Mouse (Mus musculus) stomach, embryonic 16.5 days (tissue): ENCODE results near the gene Slc6a16. TPM values are rescaled to one million over a fixed set of nuclear protein-coding genes. Genes with fewer than 3 reads are reported as not detected.
A peak's percentile ranks its signal among the peaks of the same experiment; 100 is the strongest.

ENCODE experiments used
- ATAC-seq: fragments of 200-750 bp; cut with Nextera tagmentation; 2 replicates; pipeline ENCODE4 v1.8.0; 2017; ENCODE audit warnings: moderate number of reproducible peaks, moderate TSS enrichment; ENCODE audit not compliant: insufficient read depth, low FRiP score
- H3K27ac ChIP-seq: fragments of 300-500 bp; sonication (generic); 2 replicates; pipeline ENCODE4 v1.5.1; 2014; ENCODE audit warnings: low read length
- H3K27me3 ChIP-seq: fragments of 300-500 bp; sonication (generic); 2 replicates; pipeline ENCODE4 v1.6.1; 2014; ENCODE audit warnings: low read length, control low read depth, mixed read lengths; ENCODE audit not compliant: control insufficient read depth, insufficient read depth
- H3K36me3 ChIP-seq: fragments of 300-500 bp; sonication (generic); 2 replicates; pipeline ENCODE4 v1.6.1; 2014; ENCODE audit warnings: low read length; ENCODE audit not compliant: control insufficient read depth, insufficient read depth
- H3K4me1 ChIP-seq: fragments of 300-500 bp; sonication (generic); 2 replicates; pipeline ENCODE4 v1.6.1; 2014; ENCODE audit warnings: low read length, control low read depth, mixed read lengths; ENCODE audit not compliant: control insufficient read depth, insufficient read depth
- H3K4me2 ChIP-seq: fragments of 300-500 bp; sonication (generic); 2 replicates; pipeline ENCODE4 v1.6.1; 2014; ENCODE audit warnings: low read depth, low read length, mixed read lengths
- H3K4me3 ChIP-seq: fragments of 300-500 bp; sonication (generic); replicated peaks from 2 replicates; pipeline ENCODE4 v1.5.1; 2014; ENCODE audit warnings: mild to moderate bottlenecking, low read length
- H3K9ac ChIP-seq: fragments of 300-500 bp; sonication (generic); 2 replicates; pipeline ENCODE4 v1.6.1; 2014; ENCODE audit warnings: low read length
- H3K9me3 ChIP-seq: fragments of 300-500 bp; sonication (generic); replicated peaks from 2 replicates; pipeline ENCODE4 v1.6.1; 2016; ENCODE audit warnings: low read length, control low read depth; ENCODE audit not compliant: control insufficient read depth
- WGBS: fragments of 180-500 bp; shearing (Covaris S2); extraction: QIAGEN DNeasy Blood & Tissue Kit; methylation state at CpG from one replicate; pipeline ENCODE4 v1.1.7; 2014; 5-methylcytosine and 5-hydroxymethylcytosine counted together
- polyA plus RNA-seq: library from polyadenylated mRNA; unstranded; fragments of >200 nt; fragmentation: Nextera tagmentation; extraction: Ambion mirVana; gene quantifications from 2 replicates; pipeline ENCODE4 v1.2.1, GENCODE M21; 2015

Gene Slc6a16
- polyA plus RNA-seq, 1 experiment from 2014 or later: not detected

DNA sequence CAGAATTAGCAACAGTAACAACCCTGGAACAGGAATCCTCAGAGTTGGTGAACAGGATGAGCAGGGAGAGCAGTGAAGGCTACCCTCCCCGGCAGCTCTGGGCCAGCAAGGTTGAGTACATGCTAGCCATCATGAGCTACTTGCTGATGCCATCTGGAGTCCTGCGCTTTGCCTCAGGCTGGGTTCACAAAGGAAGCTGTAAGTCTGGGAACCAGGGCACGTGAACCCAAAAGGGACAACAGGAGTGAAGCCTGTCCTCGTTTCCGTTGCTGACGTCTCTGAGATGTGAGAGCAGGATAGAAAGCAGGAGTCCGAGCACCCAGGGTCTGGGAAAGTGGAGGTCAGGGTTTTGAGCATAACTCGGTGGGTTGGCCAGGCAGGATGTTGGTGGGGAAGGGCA lies 18.4 kb downstream of the Slc6a16 start:
- no peaks in the 10 kb centered on the region for H3K4me1 ChIP-seq
- H3K9me3 ChIP-seq: no peaks in the 10 kb centered on the region
- no peak overlapping the region for H3K4me3 ChIP-seq
- no peak overlapping the region for H3K4me2 ChIP-seq
- 86% methylated on average over 8 of the region's 8 CpGs for WGBS
- no peak overlapping the region for H3K9ac ChIP-seq
- ATAC-seq: no peak
- H3K27me3 ChIP-seq: no peaks in the 10 kb centered on the region
- H3K36me3 ChIP-seq: no peaks in the 10 kb centered on the region
- no peak overlapping the region for H3K27ac ChIP-seq

DNA sequence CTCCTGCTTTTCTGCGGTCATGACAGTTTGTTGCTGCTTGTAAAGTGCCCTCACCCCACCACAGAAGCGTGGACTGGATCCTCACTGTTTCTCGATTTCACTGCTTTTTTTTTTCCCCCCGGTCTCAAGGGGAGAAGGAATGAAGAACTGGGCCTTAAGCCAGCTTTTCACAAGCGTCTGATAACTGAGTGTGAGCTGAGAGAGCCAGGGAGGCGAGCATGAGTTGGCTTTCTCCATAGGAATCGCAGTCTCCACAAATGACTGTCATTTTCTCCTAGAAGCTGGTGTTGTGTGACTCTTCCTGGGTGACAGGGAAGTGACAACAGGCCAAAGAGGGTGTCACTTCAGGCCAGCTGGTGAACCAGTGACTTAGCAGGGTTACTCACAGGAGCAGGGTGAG lies 21.4 kb downstream of the Slc6a16 start:
- H3K4me1 ChIP-seq: no peaks in the 10 kb centered on the region
- no peaks in the 10 kb centered on the region for H3K36me3 ChIP-seq
- H3K27ac ChIP-seq: no peak overlapping the region
- no peak overlapping the region for H3K4me3 ChIP-seq
- no peaks in the 10 kb centered on the region for H3K9me3 ChIP-seq
- ATAC-seq: no peak
- no peak overlapping the region for H3K9ac ChIP-seq
- no peak overlapping the region for H3K4me2 ChIP-seq
- no peaks in the 10 kb centered on the region for H3K27me3 ChIP-seq
- 36% methylated on average over 7 of the region's 7 CpGs for WGBS

DNA sequence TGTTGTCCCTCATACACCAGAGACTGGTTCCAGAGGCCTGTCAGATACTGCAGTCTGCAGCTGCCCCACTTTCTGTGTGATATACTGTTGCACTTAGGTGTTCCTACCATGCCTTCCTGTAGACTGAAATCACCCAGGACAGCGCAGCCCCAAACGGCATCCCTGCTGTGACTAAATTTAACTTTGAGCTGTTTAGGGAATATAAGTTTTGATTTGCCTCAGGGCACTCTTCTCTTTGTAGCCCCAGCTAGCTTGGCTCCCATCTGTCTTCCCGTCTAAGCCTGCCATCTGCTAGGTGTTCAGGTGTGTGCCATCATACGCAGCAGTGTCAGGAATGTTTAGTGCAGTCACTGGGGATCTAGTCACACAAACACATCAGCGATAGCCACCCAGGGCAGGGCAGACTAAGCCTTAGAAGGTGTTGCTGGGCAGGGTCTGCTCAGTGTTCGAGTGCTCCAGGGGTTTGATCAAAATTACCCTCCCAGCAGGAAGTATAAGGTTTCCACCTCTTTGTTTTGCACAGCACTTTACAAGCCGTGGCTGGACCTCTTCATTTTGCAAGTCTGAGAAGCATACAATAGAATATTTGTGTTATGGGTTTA lies 22.2 kb downstream of the Slc6a16 start:
- H3K9ac ChIP-seq: no peak overlapping the region
- H3K9me3 ChIP-seq: no peaks in the 10 kb centered on the region
- no peaks in the 10 kb centered on the region for H3K36me3 ChIP-seq
- no peak for ATAC-seq
- H3K4me2 ChIP-seq: no peak overlapping the region
- WGBS: 54% methylated on average over 7 of the region's 7 CpGs
- H3K4me3 ChIP-seq: no peak overlapping the region
- H3K27me3 ChIP-seq: no peaks in the 10 kb centered on the region
- H3K27ac ChIP-seq: no peak overlapping the region
- H3K4me1 ChIP-seq: no peaks in the 10 kb centered on the region

DNA sequence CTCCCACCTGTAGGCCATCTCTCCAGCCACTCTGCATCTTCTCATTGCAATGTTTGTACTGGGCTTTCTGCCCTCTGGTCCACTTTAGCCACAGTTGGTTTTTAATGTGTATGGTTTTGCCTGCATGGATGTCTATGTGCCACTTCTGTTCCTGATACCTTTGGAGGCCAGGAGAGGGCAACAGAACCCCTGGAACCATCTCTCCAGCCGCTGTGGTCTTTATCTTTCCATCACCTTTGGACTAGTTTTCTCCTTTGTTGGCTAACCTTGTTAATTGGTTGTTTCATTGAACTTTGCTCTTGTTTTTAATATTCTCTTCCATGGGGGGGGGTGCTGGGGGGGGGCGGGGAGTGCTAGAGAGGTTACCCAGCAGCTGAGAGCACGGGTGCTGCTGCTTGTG lies 23.5 kb downstream of the Slc6a16 start:
- H3K9me3 ChIP-seq: no peaks in the 10 kb centered on the region
- no peak for ATAC-seq
- H3K9ac ChIP-seq: no peak overlapping the region
- H3K27ac ChIP-seq: no peak overlapping the region
- H3K4me1 ChIP-seq: no peaks in the 10 kb centered on the region
- 66% methylated on average over 3 of the region's 3 CpGs for WGBS
- H3K4me2 ChIP-seq: no peak overlapping the region
- H3K27me3 ChIP-seq: no peaks in the 10 kb centered on the region
- no peak overlapping the region for H3K4me3 ChIP-seq
- no peaks in the 10 kb centered on the region for H3K36me3 ChIP-seq

GRCm38 (mm10) chr7:45265518-45265917 lies 24.6 kb downstream of the Slc6a16 start:
- H3K9me3 ChIP-seq: no peaks in the 10 kb centered on the region
- no peak overlapping the region for H3K4me3 ChIP-seq
- ATAC-seq: no peak
- 80% methylated on average over 1 of the region's 1 CpGs for WGBS
- H3K9ac ChIP-seq: no peak overlapping the region
- H3K27me3 ChIP-seq: no peaks in the 10 kb centered on the region
- H3K36me3 ChIP-seq: no peaks in the 10 kb centered on the region
- no peak overlapping the region for H3K27ac ChIP-seq
- no peak overlapping the region for H3K4me2 ChIP-seq
- no peaks in the 10 kb centered on the region for H3K4me1 ChIP-seq

DNA sequence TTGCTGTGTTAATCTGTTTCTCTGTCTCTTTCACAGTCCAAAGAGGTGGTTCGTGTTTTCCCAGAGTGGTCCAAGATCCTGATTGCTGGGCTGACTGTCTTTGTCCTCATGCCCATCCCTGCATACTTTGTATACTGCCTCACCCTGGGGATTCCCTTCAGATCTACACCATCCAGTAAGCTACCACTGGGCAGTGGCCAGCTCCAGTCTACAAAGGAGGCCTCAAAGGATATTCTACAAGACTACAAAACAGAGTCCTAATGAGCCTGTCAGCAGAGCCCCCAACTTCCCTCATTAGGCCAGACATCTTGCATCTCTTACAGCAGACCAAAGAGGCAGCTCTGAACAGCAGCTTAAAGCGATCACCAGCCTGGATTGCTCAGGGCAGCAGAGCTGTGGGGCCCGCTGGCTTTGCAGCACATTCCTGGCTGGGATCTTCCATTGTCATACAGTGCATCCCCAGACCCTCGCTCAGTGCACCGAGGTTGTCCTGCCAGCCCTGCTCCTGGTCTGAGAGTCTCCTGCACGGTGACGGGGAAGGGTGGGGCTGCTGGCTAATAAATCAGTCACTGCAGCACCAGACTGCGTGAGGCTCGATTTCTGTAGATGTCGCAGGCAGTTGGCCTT lies 32.0 kb downstream of the Slc6a16 start:
- H3K9ac ChIP-seq: no peak overlapping the region
- H3K4me3 ChIP-seq: no peak overlapping the region
- no peaks in the 10 kb centered on the region for H3K27me3 ChIP-seq
- ATAC-seq: no peak
- 47% methylated on average over 10 of the region's 10 CpGs for WGBS
- no peaks in the 10 kb centered on the region for H3K9me3 ChIP-seq
- no peaks in the 10 kb centered on the region for H3K36me3 ChIP-seq
- H3K4me1 ChIP-seq: no peaks in the 10 kb centered on the region
- H3K27ac ChIP-seq: no peak overlapping the region
- H3K4me2 ChIP-seq: no peak overlapping the region

GRCm38 (mm10) chr7:45273672-45274071 lies 32.8 kb downstream of the Slc6a16 start:
- H3K9ac ChIP-seq: no peak overlapping the region
- 83% methylated on average over 8 of the region's 8 CpGs for WGBS
- no peaks in the 10 kb centered on the region for H3K9me3 ChIP-seq
- H3K4me1 ChIP-seq: no peaks in the 10 kb centered on the region
- no peak for ATAC-seq
- H3K27ac ChIP-seq: no peak overlapping the region
- H3K4me2 ChIP-seq: no peak overlapping the region
- H3K36me3 ChIP-seq: no peaks in the 10 kb centered on the region
- H3K27me3 ChIP-seq: no peaks in the 10 kb centered on the region
- no peak overlapping the region for H3K4me3 ChIP-seq

DNA sequence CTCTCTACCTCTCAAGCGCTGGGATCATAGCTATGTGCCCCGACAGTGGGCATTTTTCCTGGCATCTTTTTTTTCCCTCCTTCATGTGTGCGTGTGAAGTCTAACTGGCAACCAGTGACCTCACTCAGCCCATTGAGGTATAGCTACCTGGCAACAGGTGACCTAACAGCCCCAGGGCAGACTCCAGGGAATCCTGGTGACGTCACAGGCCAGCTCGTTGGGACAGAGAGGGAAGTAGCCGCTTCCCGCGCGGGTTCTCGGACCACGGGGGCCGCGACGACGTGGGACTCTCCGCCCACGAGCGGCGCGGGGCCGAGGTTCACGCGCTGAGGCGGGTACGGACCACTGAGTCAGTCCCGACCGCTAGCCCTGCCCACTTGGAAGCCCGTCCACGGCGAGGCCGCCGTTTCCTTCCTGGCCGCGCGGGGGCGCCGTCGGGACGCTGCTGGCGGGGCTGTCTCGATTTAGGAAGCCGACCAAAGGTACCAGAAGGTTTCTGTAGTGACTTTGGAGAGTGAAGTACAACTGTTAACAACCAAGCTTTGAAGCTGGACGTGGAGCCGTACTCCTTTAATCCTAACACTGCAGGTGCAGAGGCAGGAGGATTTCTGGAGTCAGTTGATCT lies 36.4 kb downstream of the Slc6a16 start, which contains the start of gene Slc6a21:
TSS of gene Slc6a21 (plus strand) at position 378 of the 625 bp plus-strand sequence.
- ATAC-seq: peak; percentile 61; the same call in 1 of the 2 replicates
- Histone ChIP-seq H3K4me3 (peak within 1 kb of the TSS; percentile 50), H3K9ac (peak within 1 kb of the TSS; percentile 64), H3K36me3 (no peaks in the 10 kb centered on the region), H3K27me3 (no peaks in the 10 kb centered on the region), H3K4me2 (peak within 1 kb of the TSS; percentile 70), H3K27ac (no peak within 1 kb of the TSS), H3K4me1 (no peaks in the 10 kb centered on the region), H3K9me3 (no peaks in the 10 kb centered on the region)
- 6% methylated on average over 44 of the region's 44 CpGs for WGBS

DNA sequence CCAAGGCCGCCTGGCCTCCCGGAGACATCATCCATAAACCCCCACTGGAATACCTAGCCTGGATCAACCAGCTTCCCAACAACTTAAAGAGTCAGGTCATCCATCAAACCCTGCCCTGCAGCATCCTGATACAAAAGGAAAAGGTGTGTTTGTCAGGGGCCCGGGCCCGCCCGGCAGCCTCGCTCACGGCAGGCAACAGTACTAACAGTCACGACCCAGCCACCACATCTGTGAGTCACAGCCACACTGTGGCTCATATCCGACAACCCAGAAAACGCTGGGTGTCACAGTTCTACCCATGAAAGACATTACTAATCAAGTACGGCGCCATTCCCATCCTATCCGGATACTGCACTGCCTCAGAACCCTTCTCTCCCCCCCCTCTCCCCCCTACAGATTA lies 45.6 kb downstream of the Slc6a16 start:
- no peaks in the 10 kb centered on the region for H3K27me3 ChIP-seq
- H3K9me3 ChIP-seq: no peaks in the 10 kb centered on the region
- no peaks in the 10 kb centered on the region for H3K4me1 ChIP-seq
- no peaks in the 10 kb centered on the region for H3K36me3 ChIP-seq
- no peak overlapping the region for H3K9ac ChIP-seq
- ATAC-seq: no peak
- H3K27ac ChIP-seq: no peak overlapping the region
- H3K4me3 ChIP-seq: no peak overlapping the region
- H3K4me2 ChIP-seq: no peak overlapping the region
- WGBS: 73% methylated on average over 13 of the region's 13 CpGs
